Mouse (Mus musculus): ENCODE data around the gene Enox2.

The Enox2 gene

DNA sequence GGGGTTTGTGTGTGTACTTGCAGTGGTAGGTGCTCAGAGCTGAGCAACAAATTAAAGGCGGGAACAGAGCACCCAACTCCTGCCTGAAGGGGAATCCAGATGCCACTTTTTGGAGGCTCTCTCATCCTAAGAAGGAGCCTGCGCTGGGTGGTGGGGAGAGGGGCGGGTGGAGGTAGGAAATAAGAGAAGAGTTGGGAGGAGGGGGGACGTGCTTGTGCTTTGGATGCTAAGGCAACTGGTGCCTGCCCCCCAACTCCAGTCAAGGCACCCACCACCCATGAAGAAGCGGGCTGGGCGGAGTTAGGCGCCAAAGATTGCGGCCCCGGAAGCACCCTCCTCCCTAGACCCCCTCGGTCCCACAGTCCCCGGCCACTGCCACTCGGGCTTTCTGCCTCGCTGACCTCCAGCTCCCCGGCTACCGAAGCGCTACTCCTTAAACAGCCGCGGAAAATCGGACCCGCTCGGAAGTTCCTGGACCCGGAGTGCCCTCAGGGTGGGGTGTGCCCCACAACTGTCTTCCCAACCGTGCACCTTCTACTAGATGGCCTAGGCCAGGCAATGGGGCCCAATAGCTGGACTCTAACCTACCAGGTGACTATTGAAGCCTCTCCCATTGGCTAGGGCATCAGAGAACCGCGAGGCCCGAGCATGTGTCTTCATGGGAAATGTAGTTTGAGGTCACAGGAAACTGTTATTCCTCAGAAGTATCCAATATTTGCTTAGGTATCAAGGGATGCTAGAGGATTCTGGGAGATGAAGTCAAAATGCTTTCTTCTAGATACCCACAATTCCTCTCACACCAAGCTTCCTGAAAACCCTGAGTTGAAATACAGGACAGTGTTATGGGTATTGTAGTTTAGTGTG, at the start of gene Enox2:
Gene Enox2, minus strand, starts transcription at position 560 of the 864 bp plus-strand sequence.
- peak; percentile 77 to 82 for DNase-seq

DNA sequence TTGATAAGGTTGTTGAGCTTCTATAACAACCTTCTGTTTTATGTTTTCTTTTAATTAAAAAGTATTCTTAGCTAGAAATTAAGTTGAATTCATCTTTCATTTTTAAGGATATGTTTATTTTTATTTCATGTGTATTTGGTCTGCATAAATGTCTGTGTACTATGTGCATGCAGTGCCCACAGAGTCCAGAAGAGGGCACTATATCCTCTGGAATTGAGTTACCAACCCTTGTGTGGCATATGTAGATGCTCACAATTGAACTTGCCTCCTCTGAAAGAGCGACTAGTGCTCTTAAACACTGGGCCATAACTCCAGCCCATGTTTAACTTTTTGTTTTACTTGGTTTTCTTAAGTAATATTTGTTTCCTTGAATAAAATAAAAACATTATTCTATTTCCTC, 21.4 kb upstream of the Enox2 start:
- DNase-seq, result peak; percentile 16 to 61

DNA sequence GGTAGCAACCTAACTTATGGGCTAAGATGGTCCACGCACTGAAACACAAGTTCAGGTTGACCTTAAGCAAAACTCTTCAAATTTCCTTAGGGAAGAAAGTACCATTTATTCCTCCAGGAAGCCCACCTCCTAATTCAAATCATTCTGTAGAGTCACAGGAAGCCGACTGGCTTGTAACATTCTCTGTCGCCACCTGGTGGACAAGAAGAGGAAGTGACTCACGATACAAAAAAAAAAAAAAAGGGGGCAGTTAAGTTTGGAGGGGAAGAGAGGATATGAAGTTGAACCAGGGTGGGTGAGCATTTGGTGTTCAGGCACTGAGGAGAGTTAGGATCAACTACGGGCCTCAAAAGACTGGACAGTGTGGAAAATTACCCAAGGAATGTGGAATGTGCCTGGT, 18.6 kb upstream of the Enox2 start:
- peak; percentile 24 to 27 for DNase-seq

DNA sequence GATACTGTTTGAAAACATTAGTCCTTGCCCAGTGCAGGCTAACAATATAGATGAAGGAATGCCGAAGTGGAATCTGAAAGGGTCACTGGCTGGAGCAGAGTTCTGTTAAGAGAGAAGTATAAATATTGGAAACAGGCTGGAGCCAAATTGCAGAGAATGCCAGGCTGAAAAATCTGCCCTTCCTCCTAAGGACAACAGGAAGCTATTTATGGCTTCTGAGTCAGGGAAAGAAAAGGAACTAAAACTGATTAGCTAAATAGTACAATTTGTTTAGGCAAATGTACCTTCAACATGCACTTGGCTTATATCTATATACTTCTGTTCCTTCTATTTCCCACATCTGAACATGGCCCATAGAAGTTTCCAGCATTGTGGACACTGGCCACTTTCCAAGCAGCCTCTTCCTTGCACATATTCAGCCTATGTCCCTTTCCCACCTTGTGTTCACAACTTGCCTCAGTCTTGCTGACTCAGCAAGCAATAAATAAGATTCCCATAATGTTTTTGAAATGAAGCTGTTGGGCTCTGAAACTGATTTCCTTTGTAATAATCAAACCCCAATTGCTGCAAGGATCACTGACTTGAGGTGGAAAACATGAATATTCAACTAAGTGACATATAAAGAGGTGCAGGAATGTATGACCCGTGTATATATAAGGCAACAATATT, 8.0 kb downstream of the Enox2 start:
- no peak for DNase-seq

DNA sequence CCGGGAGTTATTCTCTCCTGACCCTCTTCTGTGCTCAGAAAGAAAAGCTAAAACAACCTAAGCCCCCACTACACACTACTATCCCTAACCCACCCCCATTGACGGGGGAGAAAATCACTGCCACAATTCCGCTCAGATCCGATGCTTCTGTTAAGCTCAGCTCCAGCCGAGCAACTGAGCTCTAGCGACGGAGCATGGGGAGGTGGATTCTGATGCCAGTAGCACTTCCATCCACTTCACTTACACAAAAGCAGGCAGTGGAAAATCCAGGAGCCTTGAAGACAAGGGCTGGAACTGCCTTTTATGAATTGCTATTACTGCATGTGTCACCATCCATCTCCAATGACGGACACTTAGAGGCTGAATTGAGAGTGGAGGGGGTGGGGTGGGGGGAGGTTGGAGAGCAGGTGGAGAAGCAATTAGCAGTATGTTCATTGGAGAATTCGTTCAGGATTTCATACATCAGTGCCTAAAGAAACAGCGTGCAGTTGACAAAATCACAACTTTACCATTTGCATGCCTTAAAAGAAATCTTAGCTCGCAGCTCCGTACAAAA, 14.5 kb downstream of the Enox2 start:
- peak; percentile 23 to 38 for DNase-seq

DNA sequence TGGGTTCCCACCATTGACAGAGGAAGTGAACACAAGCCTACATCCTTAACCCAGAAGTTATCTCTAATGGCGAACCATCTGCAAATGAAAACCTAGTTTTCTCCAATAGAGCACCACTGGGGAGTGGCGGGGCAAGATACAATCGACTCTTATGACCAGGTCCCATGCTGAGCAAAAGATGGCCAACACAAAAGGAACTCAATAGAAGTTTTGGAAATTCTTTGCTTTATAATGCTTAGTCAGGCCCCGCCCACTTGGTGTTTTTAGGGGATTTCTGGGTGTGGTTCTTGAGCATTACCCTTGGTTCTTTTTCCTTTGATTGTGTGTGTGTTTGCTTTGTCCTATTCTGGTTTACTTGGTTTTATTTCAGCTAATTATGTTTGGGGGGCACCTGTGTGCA, 37.2 kb downstream of the Enox2 start:
- DNase-seq, result no peak

DNA sequence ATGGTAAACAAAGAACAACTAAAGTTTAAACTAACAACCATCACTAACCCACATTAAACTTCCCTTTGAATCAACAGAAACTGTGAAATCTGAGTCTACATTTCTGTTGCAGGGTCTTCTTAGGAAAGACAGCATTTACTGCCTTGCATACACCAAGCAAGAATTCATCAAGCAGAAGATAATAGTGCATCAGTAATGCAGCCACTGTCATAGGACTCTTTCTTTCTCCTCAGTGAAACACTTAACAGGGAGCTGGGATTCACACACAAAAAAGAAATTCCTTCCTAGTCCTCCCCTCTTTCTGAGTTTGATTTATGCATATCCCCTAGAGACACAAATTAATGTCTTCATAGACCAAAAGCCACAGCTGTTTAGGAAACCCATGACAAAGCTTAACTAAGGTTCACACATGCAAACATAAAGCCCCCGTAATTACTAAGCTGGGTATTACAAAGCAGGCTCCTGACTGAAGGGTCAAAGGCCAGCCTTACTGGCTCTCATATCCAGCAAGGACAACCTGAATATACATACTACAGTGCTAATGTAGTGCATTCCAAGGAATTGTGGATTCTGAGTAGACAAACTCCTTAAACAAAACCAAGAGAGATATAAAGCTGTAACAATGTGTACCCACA, 62.1 kb downstream of the Enox2 start:
- DNase-seq, result no peak

DNA sequence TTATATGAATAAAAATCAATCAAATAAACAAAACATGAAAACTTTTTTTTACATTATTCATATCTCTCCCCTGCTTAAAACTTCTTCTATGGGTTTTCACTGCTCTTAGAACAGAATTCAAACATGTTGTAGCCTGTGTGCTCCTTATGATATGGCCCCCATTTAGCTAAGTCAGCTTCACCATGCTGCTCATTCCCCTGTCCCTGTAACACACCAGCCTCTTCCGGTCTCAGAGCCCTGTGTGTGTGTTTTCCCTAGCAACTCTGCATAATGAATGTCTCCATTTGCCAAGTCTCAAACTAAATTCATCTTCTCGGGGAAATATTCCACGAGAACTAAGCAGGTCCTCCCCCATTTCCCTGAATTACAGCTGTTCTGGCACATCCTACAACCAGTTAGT, 71.6 kb downstream of the Enox2 start:
- no peak for DNase-seq

DNA sequence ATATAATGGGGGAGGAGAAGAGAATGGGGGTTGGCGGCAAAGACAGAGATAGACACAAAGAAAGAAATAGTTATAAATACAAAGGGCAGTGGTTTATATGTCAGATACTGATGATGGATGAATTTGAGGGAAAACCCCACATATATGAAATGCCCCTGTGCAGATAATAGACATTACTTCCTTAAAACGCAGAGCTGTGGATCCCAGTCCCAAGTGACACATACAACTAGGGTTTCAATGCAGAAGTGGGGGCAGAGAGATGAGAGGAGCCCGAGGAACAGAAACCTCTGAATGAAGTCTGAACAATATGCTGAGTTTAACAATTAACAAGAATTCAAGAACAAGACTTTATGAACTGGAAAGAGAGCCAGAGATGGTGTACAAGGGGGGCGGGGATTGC, 91.7 kb downstream of the Enox2 start:
- no peak for DNase-seq

DNA sequence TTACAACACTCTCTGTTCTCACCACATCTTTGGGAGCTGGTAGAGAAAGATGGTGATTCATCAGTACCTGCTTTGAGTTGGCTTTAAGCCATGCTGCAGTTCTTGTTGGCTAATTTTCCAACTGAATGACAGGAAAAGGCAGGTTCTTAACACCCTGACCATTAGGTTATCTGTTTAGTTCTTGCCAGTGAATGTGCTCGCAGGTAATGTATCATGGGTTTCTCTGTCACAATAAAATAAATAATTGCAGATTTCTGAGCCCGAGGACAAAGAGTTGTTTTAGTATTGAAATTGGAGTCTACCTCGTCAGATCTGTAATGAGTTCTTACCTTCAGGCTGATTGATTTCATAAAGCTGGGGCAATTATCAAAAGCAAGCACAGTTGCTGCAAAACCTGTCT, 106.9 kb downstream of the Enox2 start:
- no peak for DNase-seq

DNA sequence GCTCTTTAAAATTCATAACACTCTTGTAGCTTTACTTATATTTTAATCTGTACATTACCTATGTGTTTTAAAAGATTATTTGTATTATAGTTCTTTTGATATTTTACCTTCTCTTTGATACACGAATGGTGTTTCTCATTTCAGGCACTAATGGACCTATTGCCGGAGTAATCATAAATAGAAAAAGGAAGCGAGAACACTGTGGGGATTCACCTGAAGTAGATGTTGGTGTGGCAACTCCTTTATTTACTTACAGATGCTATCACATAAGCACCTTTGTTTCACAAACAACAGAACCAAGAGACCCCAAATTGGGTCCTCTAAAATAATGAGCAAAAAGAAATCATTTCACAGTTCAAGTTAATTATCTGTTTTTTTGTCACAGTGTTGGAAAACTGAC, 109.4 kb downstream of the Enox2 start:
- no peak for DNase-seq

DNA sequence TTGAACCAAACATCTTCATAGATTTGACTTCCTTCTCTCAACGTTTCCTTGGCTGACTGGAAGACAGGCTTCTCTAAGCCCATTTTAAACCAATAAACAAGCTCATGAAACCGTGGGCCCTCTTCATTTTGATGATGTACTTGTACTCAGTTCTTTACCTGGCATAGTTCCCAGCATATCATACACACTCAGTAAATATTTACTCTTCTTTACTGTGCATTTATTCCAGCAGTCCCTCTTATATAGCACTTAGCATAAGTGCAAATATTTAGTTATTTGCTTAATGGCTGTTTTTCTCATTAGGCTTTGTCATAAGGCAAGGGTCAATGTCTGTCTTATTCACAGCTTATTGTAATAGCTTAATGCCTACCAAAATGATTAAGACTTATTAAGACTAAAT, 133.8 kb downstream of the Enox2 start:
- DNase-seq, result no peak

DNA sequence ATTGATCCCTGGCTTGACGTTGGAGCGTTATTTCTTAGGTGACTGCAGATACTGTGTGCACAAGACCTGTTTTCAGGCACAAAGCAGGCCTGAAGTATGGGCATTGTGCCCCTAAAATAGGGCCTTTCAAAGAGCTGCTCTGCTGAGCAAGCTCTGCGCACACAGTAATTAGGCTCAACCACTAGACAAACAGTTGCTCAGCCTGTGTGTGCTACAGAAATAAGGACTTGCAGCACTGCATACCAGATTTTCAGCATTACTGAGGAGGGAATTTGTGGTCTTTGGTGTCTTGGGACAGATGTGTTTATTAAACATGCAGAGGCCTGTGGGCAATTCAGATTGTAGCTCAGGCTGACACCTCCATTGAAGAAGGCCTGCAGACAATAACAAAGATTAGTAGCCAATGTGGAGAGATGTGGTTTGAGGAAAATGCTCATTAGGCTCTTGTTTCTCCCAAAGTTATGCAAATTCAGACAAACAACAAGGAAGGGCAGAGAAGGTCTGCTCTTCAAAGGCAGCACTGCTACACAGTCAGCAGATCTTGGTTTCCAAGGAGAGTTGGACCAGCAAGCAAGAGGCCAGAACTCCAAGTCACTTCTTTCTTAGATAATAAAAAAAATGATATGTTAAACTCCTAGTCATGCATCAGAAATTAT, 163.2 kb downstream of the Enox2 start:
- DNase-seq, result no peak

DNA sequence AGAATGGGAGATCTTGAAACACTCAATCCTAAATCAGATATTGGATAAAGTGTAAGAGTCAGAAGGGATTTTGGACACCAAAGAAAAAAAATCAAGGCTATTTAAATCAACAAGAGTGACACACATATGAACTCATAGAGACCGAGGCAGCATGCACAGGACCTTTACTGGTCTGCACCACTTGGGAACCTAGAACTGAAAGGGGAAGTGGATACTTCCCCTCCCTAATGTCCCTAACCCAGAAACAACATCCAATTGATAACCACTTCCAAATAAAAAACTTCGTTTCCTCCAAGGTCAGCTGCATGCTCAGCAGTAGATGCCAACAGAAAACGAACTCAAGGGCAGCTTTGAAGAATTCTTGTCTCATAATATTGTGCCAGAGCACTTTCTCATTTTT, 171.6 kb downstream of the Enox2 start:
- DNase-seq, result no peak

DNA sequence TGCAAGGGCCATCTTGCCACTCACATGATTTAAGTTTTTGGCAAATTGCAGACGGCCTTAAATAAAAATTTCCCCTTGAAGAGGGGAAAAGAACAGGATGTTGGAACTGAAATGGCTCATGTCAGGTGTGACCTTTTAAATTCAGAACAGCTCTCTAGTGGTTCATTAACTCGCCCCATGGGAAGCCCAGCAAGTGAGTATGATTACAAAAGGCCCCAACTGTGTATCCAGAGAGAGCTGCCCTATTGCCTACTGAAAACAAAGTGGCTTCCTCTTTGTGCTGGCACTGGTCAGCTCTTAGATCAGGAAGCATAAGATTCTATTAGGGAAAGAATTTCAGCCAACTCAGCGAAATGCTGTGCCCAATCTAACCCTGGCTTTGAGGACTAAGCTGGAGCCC, 175.6 kb downstream of the Enox2 start:
- DNase-seq, result peak in 1 of 2 experiments; percentile 7

DNA sequence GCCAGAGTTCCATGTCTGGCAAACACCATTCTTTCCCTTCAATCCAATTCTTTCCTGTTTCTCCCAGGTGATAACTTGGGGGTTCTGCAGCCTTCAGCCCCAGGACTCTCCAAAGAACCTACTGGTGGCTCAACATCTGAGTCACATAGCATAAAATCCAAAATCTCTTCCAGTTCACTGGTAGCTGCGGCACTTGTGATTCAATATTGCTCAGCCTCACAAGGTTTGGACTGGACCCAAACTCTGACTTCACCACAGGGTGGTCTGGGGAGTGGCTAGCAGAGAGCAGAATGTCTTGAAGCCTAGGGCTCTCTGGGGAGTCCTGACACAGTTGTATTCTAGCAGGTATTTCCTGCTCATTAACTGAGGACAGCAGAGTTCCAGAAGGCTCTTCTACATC, 187.5 kb downstream of the Enox2 start:
- peak; percentile 3 to 7 for DNase-seq

DNA sequence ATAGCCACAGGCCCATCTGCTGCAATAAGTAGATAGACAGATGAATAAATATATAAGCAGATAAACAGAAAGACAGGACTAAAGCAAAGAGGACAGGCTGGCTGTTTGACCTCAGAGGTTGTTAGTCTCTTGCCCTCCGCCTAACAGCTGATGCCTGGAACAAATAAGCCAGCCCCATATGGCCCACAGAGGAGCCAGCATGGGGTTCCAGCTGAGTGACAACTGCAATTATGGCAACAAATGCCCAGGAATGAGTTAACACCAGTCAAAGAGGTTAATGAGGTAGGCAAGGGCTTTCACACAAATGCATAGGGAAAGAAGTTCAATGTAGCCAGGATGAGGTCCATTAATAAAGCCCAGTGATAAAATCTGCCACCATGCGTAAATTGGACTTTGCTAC, 191.8 kb downstream of the Enox2 start:
- DNase-seq, result no peak

DNA sequence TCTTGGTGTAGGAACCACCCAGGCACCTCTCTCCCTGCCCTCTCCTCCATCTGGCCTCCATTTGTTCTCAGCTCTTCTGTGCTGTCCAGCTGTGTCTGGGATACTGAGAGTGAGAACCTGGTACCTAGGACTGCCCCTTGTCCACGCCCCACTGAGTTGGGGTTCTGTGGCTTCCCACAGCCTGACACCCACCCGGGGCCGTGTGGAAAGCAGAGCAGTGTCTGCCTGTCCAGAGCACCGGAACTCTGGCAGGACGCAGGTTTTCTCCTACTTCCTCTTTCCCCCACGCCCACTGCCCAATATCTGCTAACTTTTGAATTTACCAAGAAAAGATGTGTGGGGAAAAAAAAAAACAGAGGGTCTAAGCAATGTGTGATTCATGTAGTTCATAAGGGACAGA, 213.0 kb downstream of the Enox2 start:
- no peak for DNase-seq

DNA sequence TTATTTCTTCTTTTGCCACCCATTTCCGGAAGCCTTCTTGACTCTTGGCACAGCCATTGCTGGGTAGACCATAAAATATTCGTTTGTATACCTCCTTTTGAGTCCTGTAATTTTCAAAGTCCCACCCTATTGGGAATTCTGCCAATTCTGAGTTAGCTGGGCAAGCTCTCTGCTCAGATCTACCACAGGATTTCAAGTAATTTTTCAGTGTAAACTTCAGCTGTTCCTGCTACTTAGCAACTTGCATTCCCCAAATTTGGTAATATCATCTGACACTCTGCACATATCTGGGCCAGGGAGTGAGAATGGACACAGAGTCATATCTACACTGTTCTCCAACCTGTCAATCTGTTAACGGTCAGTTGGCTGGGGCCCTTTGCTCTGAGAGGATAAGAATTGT, 214.5 kb downstream of the Enox2 start:
- DNase-seq, result no peak

DNA sequence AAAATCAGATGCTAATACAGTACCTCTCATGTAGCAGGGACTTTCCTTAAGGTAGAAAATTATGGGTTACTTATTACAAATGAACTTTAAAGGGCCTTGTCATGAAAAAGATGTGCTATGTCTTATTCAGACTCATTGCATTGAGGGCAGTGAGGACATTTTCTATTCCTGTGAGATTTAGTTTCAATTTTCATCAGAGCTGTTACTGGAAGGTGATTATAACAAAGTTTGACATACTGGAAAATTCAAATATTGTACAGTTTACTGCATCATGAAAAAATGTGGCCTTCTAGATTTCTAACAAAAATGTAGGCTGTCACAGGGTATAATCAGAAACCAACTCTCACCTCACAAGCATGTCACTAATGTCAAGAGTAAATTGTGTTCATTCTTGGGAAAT, 242.9 kb downstream of the Enox2 start:
- DNase-seq, result no peak

DNA sequence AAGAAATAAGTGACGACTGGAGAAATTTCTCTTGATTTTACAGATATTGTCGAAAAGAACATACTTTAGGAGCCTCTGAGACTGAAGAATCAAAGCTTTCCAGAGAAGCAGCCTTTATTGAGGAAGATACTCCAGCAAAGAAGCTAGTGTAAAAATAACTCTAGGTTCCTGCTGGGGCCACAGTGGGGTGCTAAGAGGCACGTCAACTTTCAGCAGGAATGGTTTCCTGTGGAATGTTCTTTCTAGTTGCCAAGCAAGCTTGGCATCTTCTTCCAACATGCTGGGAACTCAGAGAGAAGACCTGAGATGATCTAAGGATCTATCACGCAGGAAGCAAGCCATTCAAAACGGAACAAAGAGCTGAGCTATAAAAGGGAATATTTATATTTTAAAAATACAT, 278.3 kb downstream of the Enox2 start:
- peak; percentile 61 to 64 for DNase-seq

DNA sequence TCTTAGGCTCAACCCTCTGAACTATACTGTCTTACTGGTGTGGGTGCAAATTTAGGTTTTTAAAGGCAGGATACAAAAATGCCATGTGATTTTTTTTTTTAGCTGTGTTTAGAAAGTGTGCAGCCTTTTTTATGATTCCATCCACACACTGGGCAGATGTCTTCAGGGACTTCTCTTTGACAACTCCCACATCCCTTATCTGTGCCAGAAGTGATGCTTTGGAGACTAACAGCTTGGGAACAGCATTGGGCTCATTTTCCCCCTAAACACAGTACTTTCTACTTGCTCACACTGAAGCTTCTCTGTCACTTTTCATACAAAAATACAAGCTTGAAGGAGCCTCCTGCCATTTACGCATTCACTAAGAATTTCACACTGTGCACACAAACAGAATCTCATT, 282.4 kb downstream of the Enox2 start:
- no peak for DNase-seq

DNA sequence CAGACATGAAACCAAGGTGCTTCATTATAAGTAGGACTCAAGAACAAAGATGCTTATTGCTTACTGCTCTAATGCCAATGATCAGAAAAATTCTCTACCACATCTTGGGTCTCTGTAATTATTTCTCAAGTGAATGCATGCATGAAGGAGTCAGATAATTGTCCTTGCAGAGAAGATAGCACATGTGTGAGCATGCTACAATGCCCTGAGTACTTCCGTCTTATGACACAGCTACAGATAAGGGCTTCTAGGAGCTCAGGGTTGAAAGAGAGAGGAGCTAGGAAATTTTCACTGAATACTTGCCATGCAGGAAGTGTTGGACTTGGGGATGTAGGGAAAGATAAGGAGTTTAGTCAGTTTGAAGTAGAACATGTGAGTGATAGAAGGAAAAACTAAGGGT, 285.2 kb downstream of the Enox2 start:
- DNase-seq, result no peak

All from cerebellum, postnatal 14 days (tissue).